Mouse (Mus musculus) heart, embryonic 11.5 days (tissue): ENCODE measurements around the gene Tm9sf3. TPM values are rescaled to one million over a fixed set of nuclear protein-coding genes. Genes with fewer than 3 reads are reported as not detected.

Source experiments
- ATAC-seq: fragments of 200-750 bp; cut with Nextera tagmentation; replicated peaks from 2 replicates; pipeline ENCODE4 v1.8.0; 2017; ENCODE audit warnings: moderate library complexity; ENCODE audit not compliant: insufficient number of reproducible peaks, low FRiP score, low TSS enrichment
- H3K27ac ChIP-seq: fragments of 300-500 bp; sonication (generic); 2 replicates; pipeline ENCODE4 v1.5.1; 2014; ENCODE audit warnings: mild to moderate bottlenecking, low read depth, low read length
- H3K27me3 ChIP-seq: fragments of 300-500 bp; sonication (generic); 2 replicates; pipeline ENCODE4 v1.6.1; 2014; ENCODE audit warnings: mild to moderate bottlenecking, low read length, mixed read lengths; ENCODE audit not compliant: control insufficient read depth, insufficient read depth
- H3K36me3 ChIP-seq: fragments of 300-500 bp; sonication (generic); 2 replicates; pipeline ENCODE4 v1.6.1; 2014; ENCODE audit warnings: mild to moderate bottlenecking, low read length, moderate library complexity, mixed read lengths; ENCODE audit not compliant: control insufficient read depth, insufficient read depth
- H3K4me1 ChIP-seq: fragments of 300-500 bp; sonication (generic); 2 replicates; pipeline ENCODE4 v1.6.1; 2014; ENCODE audit warnings: low read length; ENCODE audit not compliant: control insufficient read depth, insufficient read depth
- H3K4me2 ChIP-seq: fragments of 300-500 bp; sonication (generic); 2 replicates; pipeline ENCODE4 v1.6.1; 2014; ENCODE audit warnings: mild to moderate bottlenecking, moderate library complexity
- H3K4me3 ChIP-seq: fragments of 300-500 bp; sonication (generic); 2 replicates; pipeline ENCODE4 v1.5.1; 2014; ENCODE audit warnings: low read depth, low read length
- H3K9ac ChIP-seq: fragments of 300-500 bp; sonication (generic); 2 replicates; pipeline ENCODE4 v1.6.1; 2014; ENCODE audit warnings: mild to moderate bottlenecking, low read depth, low read length, moderate library complexity
- H3K9me3 ChIP-seq: fragments of 300-500 bp; sonication (generic); replicated peaks from 2 replicates; pipeline ENCODE4 v1.6.1; 2016; ENCODE audit warnings: low read length; ENCODE audit not compliant: control insufficient read depth
- WGBS: fragments of 180-500 bp; shearing (Covaris S2); extraction: QIAGEN DNeasy Blood & Tissue Kit; methylation state at CpG from one replicate; pipeline ENCODE4 v1.1.7; 2014; ENCODE audit not compliant: insufficient replicate concordance; 5-methylcytosine and 5-hydroxymethylcytosine counted together
- polyA plus RNA-seq: library from polyadenylated mRNA; unstranded; fragments of >200 nt; fragmentation: Nextera tagmentation; extraction: Ambion mirVana; gene quantifications from 2 replicates; pipeline ENCODE4 v1.2.1, GENCODE M21; 2014

Tm9sf3 gene
- polyA plus RNA-seq, 1 experiment from 2014 or later: 92.1 TPM

GRCm38 (mm10) chr19:41176881-41177280 is 86.9 kb downstream of the Tm9sf3 start:
- WGBS: 58% methylated on average over 2 of the region's 2 CpGs
- no peaks in the 10 kb centered on the region for H3K36me3 ChIP-seq
- no peak for ATAC-seq

GRCm38 (mm10) chr19:41165914-41166235 is 97.9 kb downstream of the Tm9sf3 start:
- no peak for ATAC-seq
- no peaks in the 10 kb centered on the region for H3K36me3 ChIP-seq
- H3K9ac ChIP-seq: no peak overlapping the region
- H3K4me3 ChIP-seq: no peak overlapping the region
- H3K4me1 ChIP-seq: no peaks in the 10 kb centered on the region
- no peaks in the 10 kb centered on the region for H3K9me3 ChIP-seq
- no peaks in the 10 kb centered on the region for H3K27me3 ChIP-seq
- no peak overlapping the region for H3K27ac ChIP-seq
- 82% methylated on average over 5 of the region's 5 CpGs for WGBS
- H3K4me2 ChIP-seq: no peak overlapping the region

More at GRCm38 (mm10) chr19:41176881-41177280, 86.9 kb downstream of the Tm9sf3 start:
- Histone ChIP-seq H3K9ac (no peak overlapping the region), H3K4me1 (no peaks in the 10 kb centered on the region), H3K9me3 (no peaks in the 10 kb centered on the region), H3K27me3 (no peaks in the 10 kb centered on the region), H3K4me3 (no peak overlapping the region), H3K4me2 (no peak overlapping the region), H3K27ac (no peak overlapping the region)

GRCm38 (mm10) chr19:41165144-41165913 is 98.5 kb downstream of the Tm9sf3 start:
- ATAC-seq: no peak
- no peak overlapping the region for H3K4me2 ChIP-seq
- no peak overlapping the region for H3K27ac ChIP-seq
- H3K4me1 ChIP-seq: no peaks in the 10 kb centered on the region
- H3K27me3 ChIP-seq: no peaks in the 10 kb centered on the region
- no peak overlapping the region for H3K4me3 ChIP-seq
- WGBS: 76% methylated on average over 14 of the region's 14 CpGs
- H3K9ac ChIP-seq: no peak overlapping the region
- H3K9me3 ChIP-seq: no peaks in the 10 kb centered on the region
- H3K36me3 ChIP-seq: no peaks in the 10 kb centered on the region

- 82% methylated on average over 10 of the region's 10 CpGs for WGBS
- Histone ChIP-seq H3K4me1 (no peaks in the 10 kb centered on the region), H3K4me2 (no peak overlapping the region), H3K36me3 (no peaks in the 10 kb centered on the region), H3K9ac (no peak overlapping the region), H3K9me3 (no peaks in the 10 kb centered on the region), H3K27ac (no peak overlapping the region), H3K27me3 (no peaks in the 10 kb centered on the region), H3K4me3 (no peak overlapping the region)
- no peak for ATAC-seq
Measured at GRCm38 (mm10) chr19:41164447-41165095, 99.2 kb downstream of the Tm9sf3 start.

Other genes starting within 250 kb of the Tm9sf3 start
- gene Dntt, start 234.7 kb downstream of the Tm9sf3 start, polyA plus RNA-seq: not detected in 2 replicates
- 0.21 TPM in 1 of 2 replicates, not detected in the other for gene Opalin, start 186.9 kb downstream of the Tm9sf3 start, polyA plus RNA-seq
- not detected in 2 replicates for gene Tll2, start 57.2 kb downstream of the Tm9sf3 start, polyA plus RNA-seq
- gene Pik3ap1, start 121.1 kb upstream of the Tm9sf3 start, polyA plus RNA-seq: 1.3 TPM in 2 replicates
- gene Lcor, start 218.6 kb upstream of the Tm9sf3 start, polyA plus RNA-seq: 13.1 and 16.3 TPM in 2 replicates